Mouse (Mus musculus): ENCODE results near the gene Snrk. TPM values are rescaled to one million over a fixed set of nuclear protein-coding genes. Genes with fewer than 3 reads are reported as not detected.

Gene Snrk
- polyA plus RNA-seq, 1 experiment = 33.7 TPM

DNA sequence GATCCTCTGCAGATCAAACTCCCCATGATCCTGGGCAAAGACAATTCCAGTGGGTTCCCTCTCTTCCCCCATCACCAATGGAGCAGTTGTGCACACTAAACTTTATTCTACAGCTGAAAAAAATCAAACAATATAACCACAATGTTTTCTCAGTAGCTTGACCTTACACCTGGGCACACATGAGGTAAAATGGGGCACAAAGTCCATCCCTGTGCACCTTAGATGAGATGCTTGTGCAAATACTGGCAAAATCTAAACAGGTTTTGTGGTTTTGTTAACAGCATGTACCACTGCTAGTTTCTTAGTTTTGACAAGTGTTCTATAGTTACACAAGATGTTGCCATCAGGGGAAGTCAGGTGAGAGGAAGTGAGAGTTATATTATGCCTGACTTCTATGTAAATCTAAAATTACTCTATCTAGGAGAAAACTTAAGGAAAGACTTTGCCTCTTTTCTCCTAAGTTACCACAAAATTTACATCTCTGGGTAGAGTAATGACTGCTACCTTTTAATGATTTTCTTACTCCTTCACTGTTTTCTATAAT is 16.4 kb upstream of the Snrk start:
- TF ChIP-seq GATA1 (IDR thresholded peaks at IDR 0.05; ENCODE audit: low read length) = no peak

DNA sequence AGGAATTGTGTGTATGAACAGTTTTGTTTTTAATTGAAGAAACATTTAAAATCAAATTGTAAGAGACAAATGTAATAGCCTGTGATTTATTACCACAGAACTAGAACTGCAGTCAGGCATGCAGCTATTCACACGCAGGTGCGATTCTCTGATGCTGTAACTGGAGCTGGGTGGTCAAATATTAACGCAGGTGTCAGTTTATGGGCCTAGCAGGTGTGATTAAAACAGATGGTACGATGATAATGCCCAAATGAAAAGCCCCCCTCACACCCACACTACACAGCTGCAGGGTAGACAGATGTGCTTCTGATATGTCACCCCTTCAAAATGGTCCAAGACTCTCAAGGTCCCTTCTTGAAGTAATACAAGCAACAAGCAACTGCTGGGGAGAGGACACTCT is 15.9 kb upstream of the Snrk start:
- TF ChIP-seq GATA1 (IDR thresholded peaks at IDR 0.05; ENCODE audit: low read length) = no peak

DNA sequence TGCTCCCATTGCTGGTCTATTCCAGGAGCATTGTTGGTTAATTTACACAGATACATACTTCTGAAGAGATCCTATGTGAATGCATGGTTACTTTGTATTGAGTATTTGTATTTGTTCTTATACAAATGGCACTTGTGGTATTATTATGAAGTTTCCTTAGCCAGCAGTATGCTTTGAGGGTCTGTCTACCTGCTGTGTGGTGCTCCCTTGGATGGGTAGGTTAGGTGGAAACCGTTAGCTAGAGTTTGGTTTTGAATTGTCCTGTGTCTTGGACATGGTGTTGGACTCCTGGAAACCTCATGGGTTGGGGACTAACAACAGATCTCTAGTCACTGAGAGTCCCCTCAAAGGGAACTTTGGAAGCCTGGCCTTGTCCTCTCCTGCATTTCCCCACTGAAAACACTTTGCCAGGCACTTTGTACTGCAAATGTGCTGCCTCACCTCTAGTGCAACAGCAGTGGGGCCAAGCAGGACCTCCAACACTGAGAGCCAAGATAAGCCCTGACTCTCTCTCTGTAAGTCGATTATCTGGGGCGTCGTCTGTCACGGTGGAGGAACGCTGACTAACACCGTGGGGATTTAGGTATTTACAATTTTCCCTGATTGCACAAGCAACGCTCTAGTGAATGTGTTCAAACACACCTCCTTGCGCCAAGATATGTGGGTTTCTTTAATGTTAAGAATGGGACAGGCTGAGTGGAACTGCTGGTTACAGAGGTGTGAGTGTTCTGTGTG is 13.3 kb upstream of the Snrk start:
- no peak for TF ChIP-seq GATA1 (IDR thresholded peaks at IDR 0.05; ENCODE audit: low read length)

DNA sequence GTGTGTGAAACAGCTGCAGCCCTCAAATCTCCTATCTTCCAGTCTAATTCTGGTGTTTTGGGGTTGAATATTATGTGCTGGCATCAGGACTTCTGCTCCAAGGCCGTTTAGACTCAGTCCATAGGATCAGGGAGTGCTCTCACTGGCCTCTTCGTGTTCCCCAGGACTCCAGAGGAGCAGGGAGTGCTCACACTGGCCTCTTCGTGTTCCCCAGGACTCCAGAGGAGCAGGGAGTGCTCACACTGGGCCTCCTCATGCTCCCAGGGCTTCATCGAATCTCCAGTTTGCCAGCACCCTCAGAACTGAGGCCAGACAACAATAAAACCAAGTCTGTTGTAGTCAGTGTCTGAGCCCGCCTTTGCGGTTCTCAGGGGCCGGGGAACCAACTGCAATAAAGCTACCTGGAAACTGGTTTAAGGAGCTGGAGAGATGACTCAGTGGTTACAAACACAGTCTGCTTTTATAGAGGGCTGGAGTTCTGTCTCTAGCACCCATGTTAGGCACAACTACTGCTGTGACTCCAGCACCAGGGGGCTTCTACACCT is 12.7 kb upstream of the Snrk start:
- TF ChIP-seq GATA1 (IDR thresholded peaks at IDR 0.05; ENCODE audit: low read length) = no peak

DNA sequence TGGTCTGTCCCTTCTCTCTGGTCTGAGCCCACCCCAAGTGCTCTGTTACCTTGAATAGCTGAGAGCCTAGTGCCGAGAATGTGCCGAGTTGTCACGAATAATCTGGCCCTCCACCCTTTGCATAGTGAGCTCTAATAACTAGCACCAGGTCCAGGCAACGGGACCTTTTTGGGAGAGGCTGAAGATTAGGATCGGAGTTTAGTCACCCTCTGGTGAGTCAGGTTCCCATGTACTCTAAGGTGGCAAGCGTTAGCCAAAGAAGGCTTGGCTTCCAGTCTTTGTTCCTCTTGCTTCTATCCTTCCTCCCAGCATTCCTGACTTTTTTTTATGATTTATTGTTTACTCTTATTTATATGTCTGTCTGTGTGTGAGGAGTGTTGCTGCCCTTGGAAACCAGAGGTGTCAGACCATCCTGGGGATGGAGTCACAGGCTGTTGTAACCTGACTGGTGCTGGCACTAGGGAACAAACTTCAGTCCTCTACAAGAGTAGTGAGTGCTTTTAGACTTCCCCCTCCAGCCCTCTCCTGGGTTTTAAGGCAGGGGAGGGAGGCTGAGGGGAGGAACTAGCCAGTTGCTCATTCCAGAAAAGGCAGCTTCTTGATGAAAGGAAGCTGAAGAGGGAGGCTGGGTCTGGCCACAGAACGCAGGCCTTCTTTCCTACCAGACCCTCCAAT is 9.2 kb upstream of the Snrk start:
- no peak for TF ChIP-seq GATA1 (IDR thresholded peaks at IDR 0.05; ENCODE audit: low read length)

DNA sequence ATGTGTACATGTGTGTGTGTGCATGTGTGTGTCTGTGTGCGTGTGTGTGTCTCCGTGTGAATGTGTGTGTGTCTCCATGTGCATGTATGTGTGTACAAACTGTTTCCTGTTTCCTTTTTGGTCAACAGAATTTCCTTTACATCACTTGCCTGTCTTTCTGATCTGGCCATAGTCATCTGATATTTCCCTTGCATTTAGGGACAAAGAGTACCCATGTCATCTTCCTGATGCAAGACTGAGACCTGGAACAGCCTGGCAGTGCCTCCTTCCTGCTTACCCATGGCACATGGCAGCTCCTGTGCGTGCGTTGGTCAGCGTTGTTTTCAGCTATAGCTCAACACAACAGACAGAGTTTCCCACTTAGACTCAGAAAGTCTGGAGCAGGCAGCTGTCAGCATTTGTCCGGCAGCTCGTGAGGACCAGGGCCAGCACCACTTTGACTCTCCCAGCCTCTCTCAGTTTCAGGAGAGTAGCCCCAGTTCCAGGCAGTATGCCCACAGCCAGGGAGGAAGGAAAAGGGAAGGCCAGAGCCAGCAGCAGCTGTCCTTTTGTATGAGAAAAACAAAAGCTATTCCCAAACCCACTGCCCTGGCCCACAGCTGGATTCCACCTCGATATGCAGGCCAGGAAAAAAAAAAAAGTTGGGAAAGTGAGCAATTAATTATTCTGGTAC is 7.4 kb upstream of the Snrk start:
- no peak for TF ChIP-seq GATA1 (IDR thresholded peaks at IDR 0.05; ENCODE audit: low read length)

DNA sequence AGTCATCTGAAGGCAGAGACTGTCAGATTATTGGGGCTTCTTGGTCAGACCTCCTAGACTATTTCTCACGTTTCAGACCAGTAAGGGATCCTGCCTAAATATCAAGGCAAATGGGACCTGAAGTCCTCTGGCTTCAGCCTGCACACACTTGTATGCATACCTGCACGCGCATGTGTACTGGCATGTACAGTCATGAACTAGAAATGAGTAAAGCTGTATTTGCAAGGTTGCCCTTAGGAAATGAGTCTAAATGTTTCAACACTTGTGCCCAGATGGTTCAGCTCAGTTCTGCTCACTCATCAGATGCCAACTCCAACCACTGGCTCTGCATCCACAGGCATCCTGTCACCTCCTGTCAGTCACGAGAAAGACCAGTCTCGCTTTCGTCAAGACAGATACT is 6.6 kb upstream of the Snrk start:
- TF ChIP-seq GATA1 (IDR thresholded peaks at IDR 0.05; ENCODE audit: low read length) = no peak

DNA sequence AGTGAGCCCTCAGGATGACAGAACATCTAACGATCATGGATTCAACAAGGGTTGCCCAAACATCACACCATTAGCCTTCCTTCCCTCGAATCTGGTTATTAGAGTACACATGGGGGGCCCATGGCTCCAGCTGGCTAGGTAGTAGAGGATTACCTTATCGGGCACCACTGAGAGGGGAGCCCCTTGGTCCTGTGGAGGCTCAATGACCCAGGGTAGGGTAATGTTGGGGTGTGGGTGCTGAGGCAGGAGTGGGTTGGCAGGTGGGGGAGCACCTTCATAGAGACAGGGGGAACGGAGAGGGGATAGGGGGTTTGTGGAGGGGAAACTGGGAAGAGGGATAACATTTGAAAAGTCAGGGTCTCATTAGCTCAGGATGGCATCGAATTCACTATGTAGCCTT is 6.1 kb upstream of the Snrk start:
- no peak for TF ChIP-seq GATA1 (IDR thresholded peaks at IDR 0.05; ENCODE audit: low read length)

DNA sequence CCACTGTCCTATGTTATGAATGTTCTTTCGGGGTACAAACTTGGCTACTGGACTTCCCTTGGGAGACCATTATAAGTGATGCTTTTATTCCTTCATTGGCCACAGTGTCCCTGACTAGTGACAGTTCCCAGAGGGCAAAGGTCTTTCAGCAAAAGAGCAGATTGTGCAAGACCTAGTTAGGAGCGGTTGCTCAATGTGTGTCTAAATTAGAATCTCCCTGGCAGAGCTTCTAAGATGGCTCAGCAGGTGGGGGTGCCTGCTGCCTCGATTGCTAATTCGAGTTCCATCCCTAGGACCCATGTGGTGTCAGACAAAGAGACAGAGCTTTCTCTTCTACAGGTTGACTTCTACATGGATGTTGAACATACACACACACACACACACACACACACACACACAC is 1.5 kb upstream of the Snrk start:
- no peak for TF ChIP-seq GATA1 (IDR thresholded peaks at IDR 0.05; ENCODE audit: low read length)

DNA sequence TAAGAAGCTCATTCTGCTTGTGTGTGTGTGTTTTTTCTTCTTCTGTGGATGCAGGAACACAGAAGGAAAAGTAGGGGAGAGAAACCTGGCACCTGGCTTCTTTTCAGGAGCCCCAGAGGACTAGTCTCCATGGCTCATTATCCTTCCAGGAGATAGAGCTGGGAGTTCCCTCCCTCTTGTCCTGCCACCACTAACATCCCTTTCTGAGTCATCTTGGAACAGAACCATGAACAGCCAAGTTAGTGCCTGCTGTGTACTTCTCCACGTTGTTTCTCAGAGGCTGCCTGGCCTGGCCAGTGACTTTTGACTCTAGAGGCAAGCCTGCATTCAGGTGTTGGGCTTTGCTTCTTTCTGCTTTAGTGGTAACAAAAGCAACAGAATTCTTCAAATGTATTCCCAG is 707 bp upstream of the Snrk start:
- no peak for TF ChIP-seq GATA1 (IDR thresholded peaks at IDR 0.05; ENCODE audit: low read length)

DNA sequence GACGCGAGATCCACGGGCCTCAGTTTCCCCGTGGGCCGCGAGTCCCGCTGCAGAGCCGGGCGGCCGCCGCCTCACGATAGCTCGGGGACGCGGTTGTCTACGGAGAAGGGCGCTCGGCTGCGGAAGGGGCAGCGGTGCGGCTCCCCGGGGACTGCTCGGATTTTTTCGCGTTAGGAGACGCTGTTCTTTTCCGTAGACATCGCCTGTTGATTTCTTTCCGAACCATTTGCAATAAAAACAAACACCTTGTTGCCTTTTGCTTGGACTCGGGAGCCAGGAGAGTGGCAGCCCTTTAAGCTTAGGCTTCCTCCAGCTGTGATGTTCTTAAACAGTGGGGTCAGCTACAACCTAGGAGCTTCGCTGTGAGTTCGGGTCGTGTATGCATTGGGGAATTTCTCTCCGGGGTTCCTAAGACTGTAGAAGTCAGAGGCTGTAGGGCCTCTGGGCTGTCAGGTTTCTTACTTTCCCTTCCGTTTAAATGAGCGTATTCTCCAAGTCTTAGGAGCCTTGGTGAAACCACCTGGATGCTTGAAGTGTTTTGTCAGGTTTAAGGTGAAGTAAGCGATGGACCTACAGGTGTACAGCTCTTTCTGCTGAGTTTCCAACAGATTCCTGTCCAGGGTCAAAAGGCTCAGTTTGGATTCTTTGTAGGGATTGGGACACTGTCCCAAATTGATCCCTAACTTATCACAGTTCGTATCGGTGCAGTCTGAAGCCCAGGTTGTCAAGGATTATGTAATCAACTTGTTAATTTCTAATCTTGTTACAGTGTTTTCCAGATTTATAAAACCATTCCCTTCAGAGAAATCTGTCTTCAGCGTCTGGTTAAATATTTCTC is 845 bp downstream of the Snrk start:
- no peak for TF ChIP-seq GATA1 (IDR thresholded peaks at IDR 0.05; ENCODE audit: low read length)

DNA sequence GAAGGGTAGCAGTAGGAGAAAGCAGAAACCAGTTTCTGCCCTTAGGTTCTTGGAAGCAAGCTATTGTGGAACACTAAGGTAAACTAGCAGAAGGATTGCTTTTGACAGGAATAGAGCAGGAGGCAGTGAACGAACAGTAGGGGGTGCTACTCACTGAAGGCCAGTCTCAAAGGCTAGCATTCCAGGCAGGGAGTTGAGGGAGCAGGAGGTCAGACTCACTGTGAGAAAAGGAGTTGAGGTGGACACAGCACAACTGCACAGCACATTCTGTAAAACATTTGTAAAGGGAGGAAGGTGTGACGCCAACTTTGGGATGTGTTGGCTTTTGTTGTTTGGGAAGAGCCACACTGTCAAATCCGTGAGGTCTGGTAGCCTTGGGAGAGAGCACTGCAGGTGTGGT is 3.0 kb downstream of the Snrk start:
- TF ChIP-seq GATA1 (IDR thresholded peaks at IDR 0.05; ENCODE audit: low read length) = no peak

DNA sequence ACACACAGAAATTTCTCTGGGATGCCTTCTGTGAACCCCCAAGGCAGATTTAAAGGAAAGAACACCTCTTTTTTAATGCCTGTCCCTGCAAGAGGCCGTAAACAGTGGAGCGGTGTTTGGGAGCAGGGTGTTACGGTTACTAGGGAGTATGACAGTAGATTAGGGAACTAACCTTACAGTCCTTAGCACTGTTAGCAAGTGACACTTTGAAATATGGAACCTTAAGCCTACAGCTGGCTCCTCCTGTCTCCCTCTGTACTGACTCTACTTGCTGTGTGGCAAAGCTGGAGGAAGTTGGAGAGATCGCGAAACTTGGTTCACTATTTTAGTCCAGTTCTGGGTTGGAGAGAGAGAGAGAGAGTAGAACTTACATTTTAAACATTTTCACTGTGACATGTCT is 5.0 kb downstream of the Snrk start:
- TF ChIP-seq GATA1 (IDR thresholded peaks at IDR 0.05; ENCODE audit: low read length) = no peak

DNA sequence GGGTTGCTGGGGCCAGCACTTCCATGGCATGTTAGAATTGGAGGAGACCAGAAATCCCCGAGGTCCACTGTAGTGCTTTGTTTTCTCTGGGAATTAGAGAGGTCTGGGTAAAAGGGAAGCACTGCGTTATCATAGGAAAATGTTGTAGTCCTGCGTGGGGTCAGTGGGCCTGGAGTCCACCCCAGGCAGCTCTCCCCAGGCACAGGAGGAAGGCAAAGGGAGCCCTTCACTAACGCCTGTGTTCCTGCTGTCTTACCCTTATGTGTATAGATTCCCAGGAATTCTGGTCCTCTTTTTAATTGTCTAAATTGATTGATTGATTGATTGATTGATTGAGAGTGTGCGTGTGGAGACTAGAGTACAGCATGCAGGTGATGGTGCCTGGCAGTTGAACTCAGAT is 6.1 kb downstream of the Snrk start:
- TF ChIP-seq GATA1 (IDR thresholded peaks at IDR 0.05; ENCODE audit: low read length) = no peak

DNA sequence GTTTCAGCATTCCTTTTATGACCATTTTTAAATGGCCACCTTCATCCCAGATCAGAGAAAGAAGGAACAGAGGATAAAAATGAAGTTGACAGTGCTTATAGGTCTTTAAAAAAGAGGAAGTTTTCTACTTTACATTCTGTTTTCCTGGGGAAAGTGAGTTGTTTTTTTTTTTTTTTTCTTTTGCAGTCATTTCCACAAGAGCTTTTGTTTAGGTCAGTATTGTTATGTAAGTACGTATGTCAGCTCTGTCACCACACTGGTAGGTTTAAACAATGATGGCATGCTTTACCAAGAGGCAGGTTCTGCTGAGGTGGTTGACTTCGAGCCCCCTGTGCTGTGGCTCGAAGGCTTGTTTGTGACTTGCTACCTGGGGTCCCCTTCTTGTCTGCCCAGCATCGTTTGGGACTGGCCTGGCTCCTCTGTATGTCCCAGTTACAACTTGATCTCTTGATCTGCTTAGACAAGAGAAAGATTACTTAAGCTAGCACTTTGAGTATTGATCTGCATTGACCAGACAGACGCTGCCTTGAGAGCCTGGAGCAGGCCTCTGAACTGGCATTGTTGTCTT is 8.7 kb downstream of the Snrk start:
- TF ChIP-seq GATA1 (IDR thresholded peaks at IDR 0.05; ENCODE audit: low read length) = no peak

Data from G1E-ER4 (cell line).